Mouse (Mus musculus) induced T-regulatory cell, adult 2 months (primary cell): ENCODE measurements at regions not wholly inside any gene's neighbourhood (a gene's known extent, or its start where the extent isn't known, plus 50 kb on each side); places are given as distances from the start of the nearest gene placed in this dataset.

ENCODE experiments used
- DNase-seq: peaks from one replicate; pipeline ENCODE4 v3.0.0-alpha.2; 2012; ENCODE audit warnings: low read depth

- DNase-seq = no peak
These were observed 464.8 kb upstream of the Marcks start for GRCm38 (mm10) chr10:37603529-37603928.

GRCm38 (mm10) chr10:37602936-37603335 is 464.2 kb upstream of the Marcks start:
- DNase-seq = no peak

DNA sequence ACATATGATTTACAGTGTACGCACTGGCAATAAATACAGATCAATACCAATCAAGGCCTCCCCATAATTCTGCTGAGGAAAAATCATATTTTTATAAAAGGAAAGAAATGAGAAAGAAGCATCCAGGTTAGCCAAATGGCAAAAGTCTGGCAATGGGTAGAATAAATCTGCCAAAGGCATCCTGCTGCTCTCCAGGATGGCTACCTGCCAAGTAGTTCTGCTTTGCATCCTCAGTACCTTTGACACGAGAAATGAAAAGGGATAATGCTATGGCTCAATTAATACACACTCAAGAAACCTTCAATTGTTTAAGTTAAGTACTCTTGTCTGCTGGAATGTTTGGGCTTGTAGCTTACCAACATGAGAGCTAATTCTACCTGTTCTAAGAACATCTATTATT is 451.2 kb upstream of the Marcks start:
- DNase-seq = no peak

GRCm38 (mm10) chr10:37589009-37589408 is 450.3 kb upstream of the Marcks start:
- no peak for DNase-seq

DNA sequence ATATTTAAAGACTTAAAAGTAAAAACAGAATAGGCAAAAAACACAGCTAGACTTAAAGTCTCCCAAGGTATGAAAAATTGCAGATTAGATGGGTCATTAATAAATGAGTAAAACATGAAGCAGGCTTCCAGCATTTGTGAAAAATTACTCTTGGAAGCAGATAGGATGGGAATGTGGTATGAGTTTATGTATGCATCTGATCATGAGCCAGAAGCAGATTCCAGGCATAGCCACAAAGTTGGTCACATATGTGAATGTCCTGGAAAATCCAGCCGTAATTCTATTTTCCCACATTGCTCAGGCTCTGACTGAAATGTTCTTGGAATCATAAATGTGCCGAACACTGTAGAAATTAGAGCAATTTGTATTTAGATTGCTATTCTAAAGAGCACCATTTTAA is 432.5 kb upstream of the Marcks start:
- DNase-seq = no peak

- DNase-seq = no peak
These were observed 423.0 kb upstream of the Marcks start for GRCm38 (mm10) chr10:37561705-37562104.

DNA sequence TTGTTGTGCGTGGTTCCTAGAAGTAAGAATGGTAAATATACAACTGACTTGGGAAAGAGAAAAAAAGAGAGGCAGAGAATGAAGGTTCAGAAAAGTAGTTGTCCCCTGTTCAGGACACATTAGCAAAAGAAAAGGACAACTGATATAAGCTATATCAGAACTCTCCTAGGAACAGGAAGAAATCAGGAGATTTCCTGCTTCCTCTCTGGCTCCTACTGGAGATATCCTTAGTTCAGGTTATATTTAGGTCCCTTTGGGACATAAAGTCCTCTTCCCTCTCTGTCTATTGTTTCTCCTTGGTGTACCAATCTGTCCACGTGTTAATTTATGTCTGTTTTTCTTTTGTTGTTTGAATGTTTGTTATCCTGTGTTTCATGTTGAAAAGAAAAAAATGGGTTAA is 410.7 kb upstream of the Marcks start:
- no peak for DNase-seq

DNA sequence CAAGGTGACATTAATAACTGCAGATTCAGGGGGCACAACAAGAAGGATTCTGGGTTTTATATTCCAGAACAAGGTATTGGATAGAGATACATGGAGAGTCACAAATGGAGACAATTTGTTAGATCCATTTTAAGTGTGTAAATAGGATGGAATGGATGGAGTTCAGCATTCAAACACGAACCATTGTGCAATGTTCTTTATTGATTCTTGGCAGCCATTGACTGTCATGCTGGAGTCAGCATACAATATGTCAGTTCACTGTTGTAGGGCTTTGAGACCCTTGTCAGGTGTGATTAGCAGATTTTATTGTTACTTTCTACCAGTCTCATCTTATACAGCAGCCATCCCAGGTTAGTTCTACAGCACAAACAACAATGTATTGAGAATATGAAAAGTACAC is 402.0 kb upstream of the Marcks start:
- DNase-seq = no peak

DNA sequence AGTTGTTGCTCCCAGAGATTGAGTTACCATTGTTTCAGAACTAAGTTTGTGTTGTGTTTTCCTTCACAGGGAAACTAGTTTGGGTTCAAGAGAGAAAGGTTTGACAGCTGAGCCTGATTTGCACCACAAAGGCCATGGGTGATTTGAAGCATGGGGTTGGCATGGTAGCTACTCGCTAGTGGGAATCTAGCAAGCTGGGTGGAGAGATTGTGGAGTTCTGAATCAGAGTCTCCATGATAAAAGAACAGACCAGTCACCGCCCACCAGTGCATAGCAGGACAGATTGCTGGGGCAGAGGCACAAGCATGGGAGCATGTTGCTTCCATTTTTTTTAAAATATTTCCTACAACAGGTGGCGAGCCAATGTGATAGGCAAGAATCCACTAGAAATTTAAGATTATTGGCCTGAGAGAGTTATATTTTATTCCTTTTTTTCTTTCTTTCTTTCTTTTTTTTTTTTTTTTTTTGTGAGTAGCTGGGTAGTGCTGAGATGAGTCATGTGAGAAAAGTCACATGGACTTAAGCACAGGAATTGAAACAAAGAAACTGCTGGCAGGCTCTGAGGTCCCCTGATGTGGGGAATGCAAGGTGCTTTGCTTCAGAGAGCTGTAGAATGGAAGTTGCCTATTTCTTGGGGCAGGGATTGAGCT is 367.4 kb upstream of the Marcks start:
- no peak for DNase-seq

DNA sequence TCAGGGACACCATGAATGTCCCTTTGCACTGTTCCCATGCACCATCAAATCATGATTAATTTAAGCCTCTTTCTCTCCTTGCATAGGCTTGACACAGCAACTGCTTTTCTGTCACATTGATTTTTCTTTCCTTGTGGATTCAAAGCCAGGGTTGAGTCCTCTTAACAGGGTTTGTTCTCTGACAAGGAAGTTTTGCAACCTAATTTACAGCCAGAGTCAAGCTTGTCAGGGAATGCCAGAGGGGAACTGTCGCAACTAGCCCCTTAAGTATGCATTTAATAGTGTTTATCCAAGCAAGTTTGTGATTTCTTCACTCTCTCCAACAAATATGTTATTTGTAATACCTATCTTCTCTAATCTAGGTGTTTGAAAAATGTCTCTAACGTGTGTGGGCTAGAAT is 365.7 kb upstream of the Marcks start:
- DNase-seq = no peak

DNA sequence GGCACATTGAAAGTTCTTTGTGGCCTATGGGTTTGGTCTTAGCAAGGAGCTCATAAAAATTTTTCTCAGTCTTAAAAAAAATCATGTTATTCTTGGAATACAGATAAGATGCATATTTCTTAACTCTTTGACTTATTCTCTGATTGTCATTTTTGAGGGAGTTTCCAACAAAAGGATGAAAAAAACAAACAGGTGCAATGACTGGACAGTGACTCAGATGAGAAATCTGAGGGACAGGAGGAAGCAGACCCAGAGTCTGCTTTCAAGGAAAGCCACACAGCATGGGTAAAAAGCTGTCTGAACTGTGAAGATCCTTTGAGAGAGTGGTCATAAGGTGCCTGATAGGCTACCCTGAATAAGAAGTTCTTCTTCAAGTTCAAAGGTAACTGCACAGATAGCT is 363.8 kb upstream of the Marcks start:
- DNase-seq = no peak

- no peak for DNase-seq
These were observed 362.3 kb upstream of the Marcks start for GRCm38 (mm10) chr10:37501043-37501442.

DNA sequence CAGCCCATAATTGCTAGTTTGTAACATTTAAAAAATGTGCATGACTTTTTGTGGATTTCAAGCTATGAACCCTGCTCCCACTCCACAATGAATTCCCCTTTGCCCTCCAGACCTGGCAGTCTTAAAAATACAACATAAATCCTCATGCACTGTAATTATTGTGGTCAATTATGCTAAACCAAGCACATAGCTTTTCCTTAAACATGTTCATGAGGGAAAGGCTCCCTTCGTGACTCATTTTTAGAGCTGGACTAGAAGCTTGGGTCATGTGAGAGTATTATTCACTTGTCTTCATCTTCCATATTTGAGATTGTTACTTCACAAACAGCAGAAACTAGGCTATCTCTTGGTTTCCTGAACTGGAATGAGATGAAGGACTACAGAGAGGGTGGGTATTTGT is 356.7 kb upstream of the Marcks start:
- DNase-seq = no peak

GRCm38 (mm10) chr10:37494552-37495166 is 355.9 kb upstream of the Marcks start:
- no peak for DNase-seq

DNA sequence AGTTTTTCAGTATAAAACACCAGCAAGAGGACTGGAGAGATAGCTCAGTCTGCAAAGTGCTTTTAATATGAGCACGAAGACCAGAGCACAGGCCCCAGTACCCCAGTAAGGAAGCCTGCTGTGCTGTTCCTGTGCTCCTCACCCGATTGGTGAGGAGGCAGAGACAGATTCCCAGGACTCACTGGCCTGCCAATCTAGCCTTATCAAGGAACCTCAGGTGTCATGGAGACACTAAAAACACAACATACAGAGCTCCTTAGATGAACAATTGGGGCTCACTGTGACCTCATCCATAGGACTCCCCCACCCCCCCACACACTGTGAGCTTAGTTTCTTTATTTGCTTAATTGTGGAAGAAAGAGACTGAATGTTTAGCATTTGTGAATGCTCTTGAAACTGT is 355.4 kb upstream of the Marcks start:
- DNase-seq = no peak

DNA sequence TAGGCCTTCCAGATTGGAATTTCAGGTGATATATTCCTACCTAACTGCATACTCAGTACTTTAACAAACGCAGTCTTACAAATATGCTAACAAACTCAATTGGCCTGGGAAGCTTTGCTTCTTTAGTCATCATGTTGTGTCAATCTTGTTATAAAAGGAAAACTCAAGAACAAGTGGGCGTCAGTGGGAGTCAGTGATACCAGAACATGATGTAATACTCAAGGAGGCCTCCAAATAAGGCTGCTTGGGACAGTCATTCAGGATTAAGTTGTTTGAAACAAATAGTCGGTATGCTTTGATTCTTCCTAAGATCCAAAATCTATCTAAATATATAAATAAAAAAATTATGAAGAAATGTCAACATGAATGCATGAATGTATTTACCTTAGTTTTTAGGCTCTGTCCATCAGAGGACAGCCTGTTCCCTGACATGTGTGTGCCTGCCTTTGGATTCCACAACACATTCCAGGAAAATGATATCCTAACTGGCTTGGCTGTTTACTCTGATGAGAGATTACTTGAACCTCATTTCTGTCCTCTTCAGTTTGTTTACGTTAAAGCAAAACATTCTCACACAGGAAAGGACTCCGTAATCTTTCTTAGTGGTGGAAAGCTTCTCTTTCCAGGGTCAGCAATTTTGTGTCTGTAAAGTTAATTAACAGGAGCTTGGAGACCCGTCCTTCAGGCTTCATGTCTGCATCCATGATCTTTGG is 345.7 kb upstream of the Marcks start:
- no peak for DNase-seq

DNA sequence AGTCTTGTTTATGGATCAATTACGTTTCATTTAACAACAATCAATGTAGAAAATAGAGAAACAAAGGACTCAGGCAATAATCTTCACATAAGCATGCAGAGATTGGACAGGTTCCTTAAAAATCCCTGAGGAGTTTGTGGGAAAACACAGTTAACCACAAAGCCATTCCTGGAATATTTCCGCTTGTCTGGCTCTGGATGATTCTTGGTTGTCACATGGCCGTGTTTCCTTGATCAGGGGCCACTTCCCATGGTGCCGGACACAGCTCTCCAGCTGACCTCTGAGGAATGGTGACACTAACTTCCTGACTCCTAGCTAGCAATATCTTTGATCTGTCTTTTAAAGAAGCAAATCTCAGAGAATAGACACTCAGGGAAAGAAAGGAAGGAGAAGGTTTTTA is 344.8 kb upstream of the Marcks start:
- DNase-seq = no peak

DNA sequence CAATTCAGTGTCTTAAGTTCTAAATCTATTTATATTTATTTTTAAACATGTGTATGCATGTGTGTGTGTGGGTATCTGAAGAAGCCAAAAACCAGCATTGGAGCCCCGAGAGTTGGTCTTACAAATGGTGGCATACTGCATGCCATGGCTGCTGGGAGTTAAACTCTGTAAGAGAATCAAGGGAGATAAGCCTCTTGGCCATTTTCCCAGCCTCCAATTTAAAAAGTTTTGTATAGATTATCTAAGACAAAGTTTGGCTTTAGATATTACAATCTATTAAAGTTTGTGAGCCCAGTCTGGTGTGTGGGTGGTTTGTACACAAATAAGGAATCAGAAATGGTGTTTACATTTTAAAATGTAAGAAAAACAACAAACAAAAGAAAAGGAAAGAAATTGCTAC is 343.2 kb upstream of the Marcks start:
- DNase-seq = no peak

GRCm38 (mm10) chr10:37480331-37480730 is 341.6 kb upstream of the Marcks start:
- no peak for DNase-seq

GRCm38 (mm10) chr10:37478108-37478507 is 339.4 kb upstream of the Marcks start:
- DNase-seq = no peak

DNA sequence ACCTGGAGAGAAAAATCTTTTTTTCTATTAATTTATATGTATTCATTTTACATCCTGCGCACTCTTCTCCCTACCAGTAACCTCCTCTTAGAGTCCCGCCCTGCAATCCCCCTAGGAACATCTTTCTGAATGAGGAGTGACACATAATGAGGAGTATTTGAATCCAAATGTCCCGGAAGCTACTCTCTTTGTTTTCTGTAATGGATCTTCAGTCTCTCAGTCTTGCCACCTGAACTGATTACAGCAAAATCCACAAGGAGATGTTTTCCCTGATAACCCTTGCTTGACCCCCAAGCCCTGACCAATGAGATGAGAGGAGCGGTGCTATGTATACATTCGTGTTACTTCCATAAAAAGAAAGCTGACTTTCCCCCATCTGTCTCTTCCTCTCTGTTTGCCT is 334.4 kb upstream of the Marcks start:
- DNase-seq = no peak

- DNase-seq = no peak
These were observed 318.7 kb upstream of the Marcks start for GRCm38 (mm10) chr10:37457384-37457783.

DNA sequence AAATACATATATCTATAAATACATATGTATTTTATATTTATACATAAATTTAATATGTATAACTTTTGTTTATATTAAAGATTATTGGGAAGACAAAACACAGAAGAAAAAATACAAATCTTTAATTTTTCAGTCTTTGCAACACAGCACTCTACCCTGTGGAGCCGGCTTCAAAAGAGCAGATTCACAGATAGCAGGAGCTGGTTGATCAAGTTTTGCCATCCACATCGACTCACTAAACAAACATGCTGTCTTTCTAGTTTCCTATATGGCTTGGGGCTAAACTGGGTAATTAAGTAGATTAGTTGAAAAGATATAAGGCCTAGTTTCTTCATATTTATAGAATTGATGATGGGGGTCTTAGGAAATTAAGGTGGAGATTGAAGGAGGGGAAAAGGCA is 311.2 kb upstream of the Marcks start:
- no peak for DNase-seq
